Mouse (Mus musculus): ENCODE results near the gene Tmco3. TPM values are rescaled to one million over a fixed set of nuclear protein-coding genes. Genes with fewer than 3 reads are reported as not detected.

The Tmco3 gene
- polyA plus RNA-seq, 1 experiment from 2014 or later = 19.7 TPM

GRCm38 (mm10) chr8:13343134-13343533 lies 55.1 kb downstream of the Tmco3 start:
- H3K9me3 ChIP-seq (ENCODE audit: control insufficient read depth, low read length) = no peaks in the 10 kb centered on the region
- no peak overlapping the region for H3K9ac ChIP-seq (ENCODE audit: low read depth, low read length)
- H3K27me3 ChIP-seq (replicated peaks; ENCODE audit: control insufficient read depth, insufficient read depth, low read length) = no peaks in the 10 kb centered on the region
- 79% methylated on average over 4 of the region's 4 CpGs for WGBS
- H3K4me1 ChIP-seq (replicated peaks; ENCODE audit: control insufficient read depth, insufficient read depth, low read length) = peaks cover 32% of the 10 kb centered on the region
- H3K4me2 ChIP-seq = no peak overlapping the region
- no peak overlapping the region for H3K27ac ChIP-seq (ENCODE audit: low read depth, low read length)
- H3K4me3 ChIP-seq (ENCODE audit: low read depth, low read length) = no peak overlapping the region
- ATAC-seq (replicated peaks; ENCODE audit: low FRiP score) (no peak), DNase-seq (ENCODE audit: low spot score) (no peak)
- H3K36me3 ChIP-seq (ENCODE audit: control insufficient read depth, insufficient read depth, low read length) = peaks cover 62% of the 10 kb centered on the region

GRCm38 (mm10) chr8:13350052-13350451 lies 62.1 kb downstream of the Tmco3 start:
- Histone ChIP-seq H3K4me1 (replicated peaks; ENCODE audit: control insufficient read depth, insufficient read depth, low read length) (peaks cover 52% of the 10 kb centered on the region), H3K27ac (ENCODE audit: low read depth, low read length) (no peak overlapping the region)

GRCm38 (mm10) chr8:13351593-13351992 lies 63.6 kb downstream of the Tmco3 start:
- H3K4me1 ChIP-seq (replicated peaks; ENCODE audit: control insufficient read depth, insufficient read depth, low read length) = peaks cover 56% of the 10 kb centered on the region
- H3K4me2 ChIP-seq = peak overlapping the region; percentile 58
- no peaks in the 10 kb centered on the region for H3K27me3 ChIP-seq (replicated peaks; ENCODE audit: control insufficient read depth, insufficient read depth, low read length)
- H3K9ac ChIP-seq (ENCODE audit: low read depth, low read length) = no peak overlapping the region
- ATAC-seq (replicated peaks; ENCODE audit: low FRiP score) = no peak
- no peak overlapping the region for H3K4me3 ChIP-seq (ENCODE audit: low read depth, low read length)
- 0 out of 2 replicates have a peak overlapping the region, but pooled peaks have one; percentile 56 for H3K27ac ChIP-seq (ENCODE audit: low read depth, low read length)
- H3K9me3 ChIP-seq (ENCODE audit: control insufficient read depth, low read length) = no peaks in the 10 kb centered on the region
- DNase-seq (ENCODE audit: low spot score) = no peak
- 77% methylated on average over 5 of the region's 5 CpGs for WGBS
- peaks cover 78% of the 10 kb centered on the region for H3K36me3 ChIP-seq (ENCODE audit: control insufficient read depth, insufficient read depth, low read length)

More at GRCm38 (mm10) chr8:13350052-13350451, 62.1 kb downstream of the Tmco3 start:
- ATAC-seq (replicated peaks; ENCODE audit: low FRiP score) = no peak
- Histone ChIP-seq H3K4me3 (ENCODE audit: low read depth, low read length) (no peak overlapping the region), H3K27me3 (replicated peaks; ENCODE audit: control insufficient read depth, insufficient read depth, low read length) (no peaks in the 10 kb centered on the region), H3K36me3 (ENCODE audit: control insufficient read depth, insufficient read depth, low read length) (peaks cover 78% of the 10 kb centered on the region), H3K9ac (ENCODE audit: low read depth, low read length) (no peak overlapping the region), H3K4me2 (no peak overlapping the region), H3K9me3 (ENCODE audit: control insufficient read depth, low read length) (no peaks in the 10 kb centered on the region)
- WGBS = 91% methylated on average over 7 of the region's 7 CpGs
- DNase-seq (ENCODE audit: low spot score) = no peak

GRCm38 (mm10) chr8:13352601-13353000 lies 64.6 kb downstream of the Tmco3 start:
- 73% methylated on average over 8 of the region's 8 CpGs for WGBS
- no peaks in the 10 kb centered on the region for H3K9me3 ChIP-seq (ENCODE audit: control insufficient read depth, low read length)
- peak overlapping the region; percentile 3; the same call in 1 of the 2 replicates for H3K4me3 ChIP-seq (ENCODE audit: low read depth, low read length)
- ATAC-seq (replicated peaks; ENCODE audit: low FRiP score) = no peak
- H3K4me1 ChIP-seq (replicated peaks; ENCODE audit: control insufficient read depth, insufficient read depth, low read length) = peaks cover 56% of the 10 kb centered on the region
- H3K27ac ChIP-seq (ENCODE audit: low read depth, low read length) = peak overlapping the region; percentile 56
- peak overlapping the region; percentile 58 for H3K4me2 ChIP-seq
- H3K36me3 ChIP-seq (ENCODE audit: control insufficient read depth, insufficient read depth, low read length) = peaks cover 80% of the 10 kb centered on the region
- H3K9ac ChIP-seq (ENCODE audit: low read depth, low read length) = peak overlapping the region; percentile 25; the same call in 1 of the 2 replicates
- DNase-seq (ENCODE audit: low spot score) = no peak
- H3K27me3 ChIP-seq (replicated peaks; ENCODE audit: control insufficient read depth, insufficient read depth, low read length) = no peaks in the 10 kb centered on the region

- Histone ChIP-seq H3K27me3 (replicated peaks; ENCODE audit: control insufficient read depth, insufficient read depth, low read length) (no peaks in the 10 kb centered on the region), H3K9me3 (ENCODE audit: control insufficient read depth, low read length) (no peaks in the 10 kb centered on the region), H3K36me3 (ENCODE audit: control insufficient read depth, insufficient read depth, low read length) (peaks cover 81% of the 10 kb centered on the region), H3K4me2 (peak overlapping the region; percentile 58), H3K4me3 (ENCODE audit: low read depth, low read length) (peak overlapping the region; percentile 3; the same call in 1 of the 2 replicates), H3K9ac (ENCODE audit: low read depth, low read length) (no peak overlapping the region; the same call in 1 of the 2 replicates), H3K27ac (ENCODE audit: low read depth, low read length) (peak overlapping the region; percentile 56), H3K4me1 (replicated peaks; ENCODE audit: control insufficient read depth, insufficient read depth, low read length) (peaks cover 56% of the 10 kb centered on the region)
- DNase-seq (ENCODE audit: low spot score) = no peak
- WGBS = 52% methylated on average over 9 of the region's 9 CpGs
- ATAC-seq (replicated peaks; ENCODE audit: low FRiP score) = peak; percentile 83
These were observed 65.3 kb downstream of the Tmco3 start for GRCm38 (mm10) chr8:13353155-13353833.

- Histone ChIP-seq H3K4me3 (ENCODE audit: low read depth, low read length) (no peak overlapping the region), H3K9me3 (ENCODE audit: control insufficient read depth, low read length) (no peaks in the 10 kb centered on the region), H3K36me3 (ENCODE audit: control insufficient read depth, insufficient read depth, low read length) (peaks cover 82% of the 10 kb centered on the region), H3K9ac (ENCODE audit: low read depth, low read length) (no peak overlapping the region), H3K4me1 (replicated peaks; ENCODE audit: control insufficient read depth, insufficient read depth, low read length) (peaks cover 52% of the 10 kb centered on the region), H3K27ac (ENCODE audit: low read depth, low read length) (peak overlapping the region; percentile 55; the same call in 1 of the 2 replicates), H3K27me3 (replicated peaks; ENCODE audit: control insufficient read depth, insufficient read depth, low read length) (no peaks in the 10 kb centered on the region), H3K4me2 (peak overlapping the region; percentile 58; the same call in 1 of the 2 replicates)
- ATAC-seq (replicated peaks; ENCODE audit: low FRiP score) (no peak), DNase-seq (ENCODE audit: low spot score) (no peak)
- 74% methylated on average over 4 of the region's 4 CpGs for WGBS
These were observed 65.9 kb downstream of the Tmco3 start for GRCm38 (mm10) chr8:13353883-13354282.

GRCm38 (mm10) chr8:13356221-13356620 lies 68.2 kb downstream of the Tmco3 start:
- H3K4me1 ChIP-seq (replicated peaks; ENCODE audit: control insufficient read depth, insufficient read depth, low read length) = peaks cover 40% of the 10 kb centered on the region
- 86% methylated on average over 6 of the region's 6 CpGs for WGBS

GRCm38 (mm10) chr8:13356681-13357080 lies 68.7 kb downstream of the Tmco3 start:
- no peak overlapping the region for H3K9ac ChIP-seq (ENCODE audit: low read depth, low read length)
- H3K4me2 ChIP-seq = no peak overlapping the region
- no peaks in the 10 kb centered on the region for H3K9me3 ChIP-seq (ENCODE audit: control insufficient read depth, low read length)
- H3K4me1 ChIP-seq (replicated peaks; ENCODE audit: control insufficient read depth, insufficient read depth, low read length) = peaks cover 35% of the 10 kb centered on the region
- no peak for DNase-seq (ENCODE audit: low spot score)
- no peak overlapping the region for H3K27ac ChIP-seq (ENCODE audit: low read depth, low read length)
- no peak overlapping the region for H3K4me3 ChIP-seq (ENCODE audit: low read depth, low read length)
- H3K36me3 ChIP-seq (ENCODE audit: control insufficient read depth, insufficient read depth, low read length) = peaks cover 91% of the 10 kb centered on the region
- ATAC-seq (replicated peaks; ENCODE audit: low FRiP score) = no peak
- WGBS = 71% methylated on average over 10 of the region's 10 CpGs
- no peaks in the 10 kb centered on the region for H3K27me3 ChIP-seq (replicated peaks; ENCODE audit: control insufficient read depth, insufficient read depth, low read length)

More at GRCm38 (mm10) chr8:13356221-13356620, 68.2 kb downstream of the Tmco3 start:
- Histone ChIP-seq H3K27me3 (replicated peaks; ENCODE audit: control insufficient read depth, insufficient read depth, low read length) (no peaks in the 10 kb centered on the region), H3K9me3 (ENCODE audit: control insufficient read depth, low read length) (no peaks in the 10 kb centered on the region), H3K27ac (ENCODE audit: low read depth, low read length) (no peak overlapping the region), H3K9ac (ENCODE audit: low read depth, low read length) (no peak overlapping the region), H3K36me3 (ENCODE audit: control insufficient read depth, insufficient read depth, low read length) (peaks cover 88% of the 10 kb centered on the region), H3K4me2 (no peak overlapping the region), H3K4me3 (ENCODE audit: low read depth, low read length) (no peak overlapping the region)
- DNase-seq (ENCODE audit: low spot score) (no peak), ATAC-seq (replicated peaks; ENCODE audit: low FRiP score) (no peak)

- H3K4me1 ChIP-seq (replicated peaks; ENCODE audit: control insufficient read depth, insufficient read depth, low read length) = peaks cover 4% of the 10 kb centered on the region; the same call in 1 of the 2 replicates
- H3K4me2 ChIP-seq = no peak overlapping the region
- H3K27me3 ChIP-seq (replicated peaks; ENCODE audit: control insufficient read depth, insufficient read depth, low read length) = no peaks in the 10 kb centered on the region
- no peak overlapping the region for H3K4me3 ChIP-seq (ENCODE audit: low read depth, low read length)
- peaks cover 87% of the 10 kb centered on the region for H3K36me3 ChIP-seq (ENCODE audit: control insufficient read depth, insufficient read depth, low read length)
- no peak for DNase-seq (ENCODE audit: low spot score)
- 82% methylated on average over 7 of the region's 7 CpGs for WGBS
- H3K27ac ChIP-seq (ENCODE audit: low read depth, low read length) = no peak overlapping the region
- H3K9ac ChIP-seq (ENCODE audit: low read depth, low read length) = no peak overlapping the region
- no peak for ATAC-seq (replicated peaks; ENCODE audit: low FRiP score)
- H3K9me3 ChIP-seq (ENCODE audit: control insufficient read depth, low read length) = no peaks in the 10 kb centered on the region
These were observed 72.2 kb downstream of the Tmco3 start for GRCm38 (mm10) chr8:13360213-13360612.
